Mouse (Mus musculus): Measurements from ENCODE around the gene Serf1.
A peak's percentile ranks its signal among the peaks of the same experiment; 100 is the strongest.
"Not testable (repeated sequence)": the region's sequence is repeated elsewhere in the genome, so short reads cannot be mapped to it uniquely, and the experiment has no call there.

Serf1 gene

DNA sequence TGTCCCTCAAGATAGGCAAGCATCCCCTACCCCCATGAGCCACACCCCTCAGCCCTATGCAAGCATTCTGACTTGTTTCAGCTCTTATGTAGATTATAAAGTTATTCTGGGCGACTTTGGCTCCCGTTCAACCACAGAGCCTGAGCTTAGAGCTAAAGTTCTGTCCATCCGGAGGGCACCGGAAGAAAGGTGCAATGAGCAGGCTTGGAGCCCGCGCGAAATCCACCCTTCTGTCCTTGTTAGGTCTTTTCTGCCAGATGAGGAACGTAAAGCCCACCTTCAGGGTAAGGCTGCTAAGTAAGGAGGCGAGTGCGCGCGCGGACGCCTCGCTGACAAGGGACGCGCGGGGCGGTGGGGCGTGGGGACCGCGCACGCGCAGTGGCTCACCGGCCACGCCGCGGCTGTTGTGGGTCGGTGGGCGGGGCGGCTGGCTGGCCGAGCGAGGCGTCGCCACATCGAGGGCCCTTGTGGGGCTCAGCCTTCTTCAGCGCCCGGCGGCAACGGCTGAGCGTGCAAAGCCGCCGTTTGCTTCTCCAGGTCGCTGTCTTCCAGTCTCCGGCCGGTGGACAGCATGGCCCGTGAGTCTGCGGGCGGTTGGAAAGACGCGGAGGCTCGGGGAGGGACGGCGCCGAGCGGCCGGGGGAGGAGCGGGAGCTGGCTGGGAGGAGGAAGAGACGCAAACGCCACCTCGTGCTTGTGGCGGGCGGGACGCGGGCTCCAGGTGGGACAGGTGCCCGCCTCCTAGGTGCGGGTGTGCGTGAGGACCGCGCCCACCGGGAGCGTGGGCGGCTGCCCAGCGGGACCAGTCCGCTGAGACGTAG, at the start of gene Serf1:
TSS of gene Serf1 (plus strand) at position 361 of the 821 bp plus-strand sequence.
- peak; percentile 29 to 69 for DNase-seq (ENCODE audit: low spot score in 2 of 2)

DNA sequence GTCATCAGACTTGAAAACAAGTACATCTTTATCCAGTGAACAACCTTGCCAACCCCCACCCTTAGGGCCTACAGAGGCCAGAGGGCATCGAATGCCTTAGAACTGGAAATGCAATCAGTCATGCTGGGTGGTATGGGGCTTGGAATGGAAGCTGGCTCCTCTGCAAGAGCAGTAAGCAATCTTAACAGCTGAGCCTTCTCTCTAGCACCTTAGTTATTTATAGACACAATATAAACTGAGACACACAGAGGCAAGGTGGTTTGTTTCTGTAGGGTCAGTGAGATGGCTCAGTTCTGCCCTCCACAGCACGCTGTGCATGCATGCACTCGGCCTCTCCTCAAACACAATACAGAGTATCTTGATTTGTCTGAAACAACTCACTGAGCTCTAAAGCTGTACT, 43.9 kb upstream of the Serf1 start:
- no peak for DNase-seq (ENCODE audit: low spot score in 2 of 2)

DNA sequence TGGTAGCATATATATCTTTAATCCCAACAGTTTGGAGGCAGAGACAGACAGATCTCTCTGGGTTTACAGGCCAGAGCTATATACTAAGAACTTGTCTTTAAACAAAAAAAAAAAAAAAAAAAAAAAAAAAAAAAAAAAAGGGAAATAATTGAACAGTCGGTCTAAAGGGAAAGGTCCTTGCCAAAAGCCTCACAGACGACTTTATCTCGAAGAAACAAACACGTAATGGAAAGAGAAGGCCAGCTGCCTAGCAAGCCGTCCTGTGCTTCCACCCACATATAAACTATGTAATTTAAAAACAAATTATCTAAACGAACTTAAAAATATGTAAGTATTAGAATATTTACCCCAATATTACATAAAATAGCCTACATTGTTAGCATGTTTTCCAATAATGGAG, 40.0 kb upstream of the Serf1 start:
- DNase-seq (ENCODE audit: low spot score in 2 of 2), result no peak

DNA sequence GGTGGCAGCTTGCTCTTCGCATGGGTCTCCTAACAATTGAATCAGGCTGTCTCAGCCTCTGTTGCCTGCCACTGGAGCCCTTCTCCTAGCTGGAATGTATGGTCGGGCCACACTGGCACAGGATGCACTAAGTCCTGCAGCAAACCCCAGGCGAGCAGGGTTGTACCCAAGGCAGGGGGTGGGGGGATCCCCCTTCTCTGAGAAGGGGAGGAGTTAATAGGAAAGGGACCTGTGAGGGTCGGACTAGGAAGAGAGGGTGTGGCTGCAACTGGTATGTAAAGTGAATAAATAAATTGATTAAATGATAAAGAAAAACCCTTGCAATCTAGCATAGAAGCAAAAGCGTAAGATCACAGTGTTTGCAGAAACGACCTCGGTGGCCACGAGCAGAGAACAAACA, 36.3 kb upstream of the Serf1 start:
- no peak for DNase-seq (ENCODE audit: low spot score in 2 of 2)

DNA sequence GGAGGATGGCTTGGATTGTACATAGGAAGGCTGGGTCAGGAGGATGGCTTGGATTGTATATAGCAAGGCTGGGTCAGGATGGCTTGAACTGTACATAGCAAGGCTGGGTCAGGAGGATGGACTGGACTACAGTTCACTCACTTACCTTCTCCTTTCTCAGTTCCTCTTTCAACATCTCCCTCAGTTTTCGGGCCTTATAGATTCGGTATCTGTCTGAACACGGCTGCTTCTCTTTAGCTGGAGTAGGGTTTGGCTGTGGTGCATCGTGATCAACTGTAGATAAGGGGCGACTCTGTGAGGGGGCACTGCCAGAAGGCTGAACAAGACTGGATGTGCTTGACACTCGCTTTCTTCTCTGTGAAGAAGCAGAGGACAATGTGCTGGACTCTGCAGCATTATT, 9.0 kb upstream of the Serf1 start:
- DNase-seq (ENCODE audit: low spot score in 2 of 2), result no peak

DNA sequence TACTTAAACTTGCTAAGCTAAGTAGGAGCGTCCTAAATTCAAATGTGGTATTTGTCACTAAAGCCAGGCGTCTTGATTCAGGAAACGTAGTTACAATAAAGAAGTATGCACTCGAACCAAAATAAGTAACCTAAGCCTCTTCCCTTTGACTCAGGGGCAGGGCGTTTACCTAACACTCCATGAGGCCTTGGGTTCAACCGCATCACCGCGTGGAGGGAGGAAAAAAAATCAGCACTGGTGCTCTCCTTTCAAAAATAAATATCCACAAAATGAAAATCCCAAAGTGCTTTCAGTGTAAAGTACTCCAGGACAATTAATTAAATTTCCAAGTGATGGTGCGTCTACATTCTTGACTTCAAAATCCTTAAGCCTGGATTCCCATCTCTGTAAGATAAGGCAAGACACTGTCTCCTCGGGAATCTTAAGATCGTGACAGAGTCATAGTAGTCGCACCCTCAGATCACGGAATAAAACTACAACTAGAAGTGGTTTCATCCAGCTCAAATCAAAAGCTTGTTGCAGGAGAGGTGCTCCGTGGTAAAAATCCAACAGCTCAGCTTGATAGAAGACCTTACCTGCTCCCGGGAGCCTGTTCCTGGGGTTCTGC, 4.7 kb upstream of the Serf1 start:
- no peak for DNase-seq (ENCODE audit: low spot score in 2 of 2)

DNA sequence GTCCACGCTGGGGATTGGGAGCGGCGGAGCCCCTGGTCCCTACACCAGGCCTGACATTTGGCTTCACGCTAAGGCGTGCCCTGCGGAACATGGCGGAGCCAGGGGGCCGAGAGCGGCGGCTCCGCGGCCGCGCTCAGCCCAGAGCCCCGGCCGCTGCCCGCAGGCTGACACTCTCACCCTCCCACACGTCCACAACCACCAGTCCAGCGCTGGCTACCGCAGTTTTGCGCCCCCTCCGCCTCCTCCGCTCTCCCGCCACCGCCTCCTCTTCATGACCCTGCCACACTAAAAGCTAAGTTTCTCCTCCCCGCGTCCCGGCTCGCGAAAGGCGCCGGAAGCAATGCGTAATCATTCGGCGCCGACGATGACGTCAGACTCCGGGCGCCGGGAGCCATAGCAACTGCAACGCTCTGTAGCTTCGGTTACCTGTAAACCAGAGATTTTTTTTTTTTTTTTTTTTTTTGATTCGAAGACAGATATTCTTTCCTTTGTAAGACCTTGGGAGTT, 4.0 kb upstream of the Serf1 start, which contains the start of gene Bdp1:
TSS of gene Bdp1 (minus strand) at position 323 of the 507 bp plus-strand sequence.
- peak; percentile 88 to 91 for DNase-seq (ENCODE audit: low spot score in 2 of 2)

DNA sequence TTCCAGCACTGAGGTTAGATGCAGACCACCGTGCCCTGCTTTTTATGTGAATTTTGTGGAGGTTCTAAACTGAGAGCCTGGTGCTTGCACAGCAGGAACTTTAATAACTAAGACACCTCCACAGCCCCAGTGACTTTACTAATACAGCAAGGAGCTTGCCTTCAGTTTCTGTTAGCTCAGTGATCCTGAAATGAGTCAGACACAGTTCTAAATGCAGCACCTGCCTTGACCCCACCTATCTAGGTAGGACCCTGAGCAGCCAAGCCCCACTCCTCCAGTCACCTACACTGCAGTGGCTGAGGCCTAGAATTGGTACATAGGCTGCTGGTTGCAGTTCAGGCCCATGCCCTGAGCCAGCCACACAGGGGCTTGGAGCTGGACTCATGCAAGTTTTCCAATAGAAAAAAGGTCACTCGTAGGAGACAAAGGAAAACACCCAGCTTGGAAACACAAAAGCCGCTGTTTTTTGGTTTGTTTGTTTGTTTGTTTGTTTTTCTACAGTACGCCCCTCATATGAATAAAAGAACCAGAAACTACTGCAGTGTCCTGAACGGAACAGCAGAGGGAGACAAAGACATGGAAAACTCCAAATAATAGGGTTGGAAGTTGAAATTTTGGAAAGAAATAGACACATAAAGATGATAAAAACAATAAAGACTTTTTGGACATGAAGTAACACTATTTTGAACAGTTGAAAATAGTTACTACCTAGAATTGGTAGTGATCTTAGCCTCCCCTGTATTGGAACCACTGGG, 4.6 kb downstream of the Serf1 start:
- no peak for DNase-seq (ENCODE audit: low spot score in 2 of 2)

DNA sequence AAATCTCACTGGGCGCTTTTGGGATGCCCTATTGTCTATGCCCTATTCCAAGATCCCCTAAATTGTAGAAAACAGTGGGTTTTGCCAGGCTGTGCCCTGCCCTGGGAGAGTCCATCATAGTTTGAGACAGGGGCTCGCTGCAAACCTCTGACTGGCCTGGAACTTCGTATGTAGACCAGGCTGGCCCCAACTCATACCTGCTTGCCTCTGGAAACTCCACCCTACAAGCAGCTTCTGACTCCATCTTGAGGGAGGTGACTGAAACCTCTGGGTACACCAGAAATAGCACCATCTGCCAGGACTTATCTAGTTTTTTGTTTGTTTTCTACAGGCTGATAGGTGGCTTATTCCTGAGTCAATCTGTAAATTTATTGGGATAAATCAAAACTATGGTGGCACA, 16.2 kb downstream of the Serf1 start:
- no peak for DNase-seq (ENCODE audit: low spot score in 2 of 2)

DNA sequence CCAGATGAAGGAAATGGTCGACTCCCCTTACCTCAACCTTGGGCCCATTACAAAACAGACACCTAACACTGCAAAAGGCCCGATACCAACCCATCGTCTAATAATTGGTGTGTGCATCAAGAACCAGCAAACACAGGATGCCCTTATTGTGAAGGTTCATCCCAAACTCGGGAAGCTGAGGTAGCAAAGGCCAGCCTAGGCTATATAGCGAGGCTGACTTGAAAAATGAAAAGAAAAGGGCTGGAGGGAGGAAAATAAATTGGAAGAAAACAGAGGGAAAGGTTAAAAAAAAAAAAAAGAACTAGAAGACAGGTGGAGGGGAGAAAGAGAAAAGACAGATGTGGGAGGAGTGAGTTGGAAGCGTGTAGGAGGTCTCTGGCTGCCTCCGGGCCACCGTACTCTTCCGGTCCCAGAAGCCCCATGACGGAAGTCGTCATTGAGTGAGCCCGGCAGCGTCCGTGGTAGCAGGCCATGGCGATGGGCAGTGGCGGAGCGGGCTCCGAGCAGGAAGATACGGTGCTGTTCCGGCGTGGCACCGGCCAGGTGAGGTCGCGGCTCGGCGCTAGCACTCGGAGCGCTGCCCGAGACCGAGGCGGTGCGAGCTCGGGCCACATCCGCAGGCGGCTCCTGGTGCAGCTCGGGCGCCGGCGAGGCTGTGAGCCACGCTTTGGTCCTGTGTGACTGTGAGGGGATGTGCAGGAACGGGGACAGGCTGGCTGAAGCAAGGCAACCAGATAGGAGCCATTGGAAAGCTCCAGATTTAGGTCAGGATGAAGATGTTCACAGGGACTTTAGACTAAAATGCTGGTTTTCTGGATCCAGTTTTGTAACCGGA, 16.8 kb downstream of the Serf1 start, which contains the start of gene Smn1:
TSS of gene Smn1 (plus strand) at position 430 of the 835 bp plus-strand sequence.
- peak; percentile 86 to 91 for DNase-seq (ENCODE audit: low spot score in 2 of 2)

DNA sequence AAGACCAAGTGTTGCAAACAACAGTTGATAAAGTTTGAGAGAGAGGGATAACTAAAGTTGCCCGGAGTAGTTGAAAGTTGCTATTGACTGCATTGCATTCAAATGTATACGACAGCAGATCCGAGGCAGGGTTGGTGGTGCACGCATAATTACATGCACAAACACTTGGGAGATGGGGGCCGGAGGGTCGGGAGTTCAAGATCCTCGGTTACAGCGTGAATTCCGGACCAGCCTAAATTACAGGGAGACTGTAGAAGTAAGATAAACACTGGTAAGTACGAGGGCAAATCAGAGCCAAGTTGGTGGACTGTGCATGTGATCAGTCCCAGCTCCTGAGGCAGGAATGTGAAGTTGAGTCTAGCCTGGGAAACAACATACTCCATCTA, 17.4 kb downstream of the Serf1 start:
- no peak for DNase-seq (ENCODE audit: low spot score in 2 of 2)

DNA sequence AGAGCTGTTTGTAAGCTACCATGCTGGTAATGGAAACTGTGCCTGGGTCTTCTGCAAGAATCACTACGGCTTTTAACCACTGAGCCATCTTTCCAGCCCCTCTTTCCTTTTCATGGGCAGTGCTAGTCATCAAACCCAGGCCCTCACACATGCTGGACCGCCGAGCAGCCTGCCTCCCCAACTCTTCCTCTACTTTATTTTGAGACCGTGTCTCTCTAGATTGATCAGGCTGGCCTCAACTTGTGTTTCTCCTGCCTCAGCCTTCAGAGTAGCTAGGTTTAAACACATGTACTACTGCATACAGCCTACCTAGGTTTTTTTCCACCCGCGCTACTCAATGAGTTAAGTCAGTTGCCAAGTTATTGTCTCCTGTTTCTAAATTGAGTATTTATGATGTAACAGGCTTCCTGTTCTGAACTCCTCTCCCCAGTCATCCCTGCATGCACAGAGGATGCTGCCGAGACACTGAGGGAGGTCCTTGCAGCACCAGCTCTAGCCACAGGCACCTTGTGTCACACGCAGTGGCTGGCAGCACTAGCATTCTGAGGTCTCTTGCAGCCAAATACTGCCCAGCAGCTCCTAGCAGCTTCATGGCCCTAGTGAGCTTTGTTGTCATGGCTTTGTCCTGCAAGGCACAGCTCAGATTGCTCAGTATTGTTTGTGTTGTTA, 34.0 kb downstream of the Serf1 start:
- no peak for DNase-seq (ENCODE audit: low spot score in 2 of 2)

DNA sequence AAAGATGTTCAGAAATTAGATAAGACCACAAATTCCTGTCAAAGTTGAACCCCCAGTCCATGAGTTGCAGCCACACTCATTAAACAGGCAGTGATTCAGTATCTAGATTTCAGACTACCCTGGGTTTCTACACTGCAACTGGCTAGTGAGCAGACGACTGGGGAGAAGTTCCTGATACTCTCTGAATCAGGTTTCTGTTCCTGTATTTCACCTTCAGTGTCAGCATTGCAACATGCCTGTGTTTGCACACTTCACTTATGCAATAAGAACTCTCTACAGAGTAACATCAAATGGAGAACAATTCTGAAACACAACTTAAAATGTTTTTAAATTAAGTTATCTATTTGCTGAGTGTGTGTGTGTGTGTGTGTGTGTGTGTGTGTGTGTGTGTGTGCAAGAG, 44.8 kb downstream of the Serf1 start:
- no peak for DNase-seq (ENCODE audit: low spot score in 2 of 2)

DNA sequence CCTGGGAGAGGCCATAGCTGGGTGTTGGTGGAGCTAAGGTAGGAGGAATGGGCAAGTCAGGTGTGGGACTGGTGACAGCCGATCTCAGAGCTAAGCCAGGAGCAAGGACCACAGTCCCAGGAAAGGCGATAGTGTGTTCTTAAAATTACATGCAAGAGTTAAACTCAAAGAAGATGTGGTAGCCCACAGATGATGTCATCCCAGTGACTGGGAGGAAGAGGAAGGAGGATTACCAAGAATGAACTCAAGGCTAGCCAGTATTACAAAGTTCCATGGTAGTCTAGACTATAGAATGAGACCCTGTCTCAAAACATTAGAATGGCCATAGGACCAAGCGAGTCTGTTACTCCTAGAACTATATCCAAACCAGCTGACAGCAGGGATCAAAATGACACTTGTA, 48.8 kb downstream of the Serf1 start:
- no peak for DNase-seq (ENCODE audit: low spot score in 2 of 2)

DNA sequence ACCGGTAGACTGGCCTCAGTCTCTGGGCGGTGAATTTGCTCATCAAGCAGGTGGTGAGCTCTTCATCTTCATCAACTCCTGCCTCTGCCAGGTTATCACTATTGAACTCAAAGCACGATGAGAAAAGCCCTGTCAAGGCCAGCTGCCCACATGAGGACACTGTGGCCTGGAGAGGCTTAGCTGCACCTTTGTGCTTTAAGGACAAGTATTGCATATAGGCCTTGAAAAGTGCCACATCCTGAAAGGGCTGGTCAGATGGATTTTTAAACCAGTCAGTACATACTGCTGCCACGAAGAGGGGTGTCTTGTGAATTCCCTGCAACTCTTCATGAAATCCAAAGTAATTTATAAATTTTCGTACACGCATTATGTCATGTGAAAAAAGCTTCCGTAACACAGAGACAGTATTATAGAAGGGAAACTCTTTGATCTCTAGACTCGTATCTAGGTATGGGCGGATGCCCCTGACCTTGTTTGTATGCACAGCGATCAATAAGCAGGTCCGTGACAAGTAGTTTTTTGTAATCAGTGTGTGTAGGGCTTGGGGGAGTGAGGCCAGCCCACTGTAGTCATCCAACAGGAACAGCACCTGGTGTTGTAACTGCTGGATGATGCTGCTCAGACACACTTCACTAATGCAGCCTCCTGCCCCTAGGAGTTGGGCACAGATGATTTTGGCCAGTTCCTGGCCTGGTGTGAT, 53.5 kb downstream of the Serf1 start:
- DNase-seq (ENCODE audit: low spot score in 2 of 2), result not testable (repeated sequence)

DNA sequence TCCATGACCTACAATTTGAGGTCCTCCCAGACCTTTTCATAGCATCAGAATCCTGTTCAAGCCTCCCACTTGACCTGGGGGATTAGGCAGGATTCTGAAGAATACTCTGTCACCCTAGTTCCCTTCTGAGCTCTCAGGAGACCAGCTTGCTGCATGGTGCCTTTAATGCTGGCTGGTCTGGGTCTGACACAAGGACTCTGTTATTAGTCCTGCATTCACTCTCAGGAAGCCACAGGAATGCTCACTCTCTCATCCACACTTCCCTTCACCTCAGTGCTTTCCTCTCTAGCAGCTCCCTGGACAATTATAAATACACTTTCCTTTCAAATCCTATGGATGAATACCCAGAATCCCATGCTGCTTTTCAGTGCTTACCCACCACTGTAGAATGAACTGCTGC, 54.7 kb downstream of the Serf1 start:
- DNase-seq (ENCODE audit: low spot score in 2 of 2), result not testable (repeated sequence)

Data from frontal cortex, postnatal 14 days (tissue).